Mouse (Mus musculus) kidney, postnatal 4 days (tissue): ENCODE data around the gene Pnma3.
"Not testable (repeated sequence)": the region's sequence is repeated elsewhere in the genome, so short reads cannot be mapped to it uniquely, and the experiment has no call there.

ENCODE experiments used
- DNase-seq, 2 experiments: peaks; one replicate each; pipeline ENCODE4 v3.0.0; 2021; ENCODE audit warnings: mixed read lengths in 2 of 2

The Pnma3 gene

GRCm38 (mm10) chrX:73064415-73064793 is at the start of gene Pnma3:
TSS of gene Pnma3 (plus strand) at chrX:73064787.
- DNase-seq = no peak

- DNase-seq = no peak
Measured at GRCm38 (mm10) chrX:73037003-73037402, 27.6 kb upstream of the Pnma3 start, which contains the start of gene Pnma5. TSS of gene Pnma5 (minus strand) at chrX:73037103.

- DNase-seq = no peak
Measured at GRCm38 (mm10) chrX:73038831-73039230, 25.8 kb upstream of the Pnma3 start.

- DNase-seq = no peak
Measured at GRCm38 (mm10) chrX:73039666-73040065, 24.9 kb upstream of the Pnma3 start.

GRCm38 (mm10) chrX:73053860-73054563 is 10.6 kb upstream of the Pnma3 start:
- DNase-seq = peak; percentile 94 to 96

GRCm38 (mm10) chrX:73061528-73061927 is 3.1 kb upstream of the Pnma3 start:
- no peak for DNase-seq

- no peak for DNase-seq
Measured at GRCm38 (mm10) chrX:73062323-73062722, 2.3 kb upstream of the Pnma3 start.

- peak; percentile 17 to 43 for DNase-seq
Measured at GRCm38 (mm10) chrX:73063512-73064414, 824 bp upstream of the Pnma3 start.

GRCm38 (mm10) chrX:73066765-73067312 is 2.3 kb downstream of the Pnma3 start:
- not testable (repeated sequence) for DNase-seq

- not testable (repeated sequence) for DNase-seq
Measured at GRCm38 (mm10) chrX:73082267-73083055, 17.9 kb downstream of the Pnma3 start, which contains the start of gene Xlr4a. TSS of gene Xlr4a (minus strand) at chrX:73082478.

GRCm38 (mm10) chrX:73096941-73097508 is 32.4 kb downstream of the Pnma3 start, which contains the start of gene Xlr3a:
TSS of gene Xlr3a (minus strand) at chrX:73097095.
- peak; percentile 1 to 3 for DNase-seq

- DNase-seq = not testable (repeated sequence)
Measured at GRCm38 (mm10) chrX:73116747-73117146, 52.2 kb downstream of the Pnma3 start, which contains the start of gene Gm14685. TSS of gene Gm14685 (plus strand) at chrX:73117047.
